Mouse (Mus musculus) forebrain, postnatal 0 days (tissue): Measurements from ENCODE around the gene Cops4. TPM values are rescaled to one million over a fixed set of nuclear protein-coding genes. Genes with fewer than 3 reads are reported as not detected.

Experiments
- ATAC-seq: fragments of 200-750 bp; cut with Nextera tagmentation; 2 replicates; pipeline ENCODE4 v1.8.0; 2017; ENCODE audit warnings: mild to moderate bottlenecking, moderate library complexity
- DNase-seq: peaks from one replicate; pipeline ENCODE4 v3.0.0-alpha.2; 2015
- H3K27ac ChIP-seq: fragments of 300-500 bp; sonication (generic); 2 replicates; pipeline ENCODE4 v1.5.1; 2014; ENCODE audit warnings: low read depth, mild to moderate bottlenecking, antibody characterized with exemption, low read length, moderate library complexity, mixed read lengths
- H3K27me3 ChIP-seq: fragments of 300-500 bp; sonication (generic); 2 replicates; pipeline ENCODE4 v1.6.1; 2014; ENCODE audit warnings: mild to moderate bottlenecking, low read length, mixed read lengths; ENCODE audit not compliant: insufficient read depth
- H3K36me3 ChIP-seq: fragments of 300-500 bp; sonication (generic); 2 replicates; pipeline ENCODE4 v1.6.1; 2014; ENCODE audit warnings: mild to moderate bottlenecking, moderate library complexity; ENCODE audit not compliant: insufficient read depth
- H3K4me1 ChIP-seq: fragments of 300-500 bp; sonication (generic); 2 replicates; pipeline ENCODE4 v1.6.1; 2014; ENCODE audit warnings: antibody characterized with exemption; ENCODE audit not compliant: insufficient read depth
- H3K4me2 ChIP-seq: fragments of 300-500 bp; sonication (generic); 2 replicates; pipeline ENCODE4 v1.6.1; 2014; ENCODE audit warnings: low read depth, mild to moderate bottlenecking, moderate library complexity
- H3K4me3 ChIP-seq: fragments of 300-500 bp; sonication (generic); 2 replicates; pipeline ENCODE4 v1.5.1; 2014; ENCODE audit warnings: low read depth, low read length, mixed read lengths
- H3K9ac ChIP-seq: fragments of 300-500 bp; sonication (generic); 2 replicates; pipeline ENCODE4 v1.6.1; 2014; ENCODE audit warnings: mild to moderate bottlenecking
- H3K9me3 ChIP-seq: fragments of 300-500 bp; sonication (generic); 2 replicates; pipeline ENCODE4 v1.6.1; 2016; ENCODE audit warnings: low read length
- CTCF ChIP-seq: sonication (generic); IDR thresholded peaks from 2 replicates; pipeline ENCODE4 v1.5.1; 2016; ENCODE audit warnings: antibody characterized with exemption, control low read depth, low read depth
- WGBS: fragments of 180-500 bp; shearing (Covaris S2); extraction: QIAGEN DNeasy Blood & Tissue Kit; methylation state at CpG from one replicate; pipeline ENCODE4 v1.1.7; 2014; 5-methylcytosine and 5-hydroxymethylcytosine counted together
- polyA plus RNA-seq: library from polyadenylated mRNA; unstranded; fragments of >200 nt; fragmentation: Nextera tagmentation; extraction: Ambion mirVana; gene quantifications from 2 replicates; pipeline ENCODE4 v1.2.1, GENCODE M21; 2015
- total RNA-seq: library from RNA; depleted of rRNA; stranded (reverse); fragments of >200 nt; gene quantifications from 2 replicates; pipeline ENCODE4 v1.2.3, GENCODE M21; 2014

Cops4 gene
- total and polyA plus RNA-seq, 2 experiments from 2014 or later, result 136 to 184 TPM

DNA sequence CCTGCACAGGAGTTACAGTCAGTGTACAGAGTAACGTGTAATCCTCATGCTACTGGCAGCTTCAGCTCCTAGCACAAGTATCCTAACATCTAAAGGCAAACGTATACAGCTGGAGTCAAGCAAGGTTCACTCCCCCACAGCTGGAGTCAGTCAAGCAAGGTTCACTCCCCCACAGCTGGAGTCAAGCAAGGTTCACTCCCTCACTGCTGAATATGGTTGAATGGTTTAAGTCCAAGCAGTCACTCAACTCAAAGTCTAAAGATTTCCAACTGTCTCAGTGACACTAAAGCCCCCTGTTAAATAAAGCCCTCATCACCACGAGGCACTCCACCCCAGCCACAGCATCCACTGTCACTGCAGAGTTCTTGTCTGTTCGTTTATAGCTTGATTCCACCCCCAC lies 26.4 kb upstream of the Cops4 start:
- TF ChIP-seq CTCF, result no peak
- H3K27me3 ChIP-seq, result no peaks in the 10 kb centered on the region
- no peak for ATAC-seq
- H3K27ac ChIP-seq, result no peak overlapping the region
- DNase-seq, result no peak
- H3K9me3 ChIP-seq, result no peaks in the 10 kb centered on the region
- 63% methylated on average over 4 of the region's 4 CpGs for WGBS
- H3K4me1 ChIP-seq, result no peaks in the 10 kb centered on the region
- no peaks in the 10 kb centered on the region; the same call in 1 of the 2 replicates for H3K36me3 ChIP-seq
- H3K4me2 ChIP-seq, result no peak overlapping the region
- H3K4me3 ChIP-seq, result no peak overlapping the region
- no peak overlapping the region for H3K9ac ChIP-seq

DNA sequence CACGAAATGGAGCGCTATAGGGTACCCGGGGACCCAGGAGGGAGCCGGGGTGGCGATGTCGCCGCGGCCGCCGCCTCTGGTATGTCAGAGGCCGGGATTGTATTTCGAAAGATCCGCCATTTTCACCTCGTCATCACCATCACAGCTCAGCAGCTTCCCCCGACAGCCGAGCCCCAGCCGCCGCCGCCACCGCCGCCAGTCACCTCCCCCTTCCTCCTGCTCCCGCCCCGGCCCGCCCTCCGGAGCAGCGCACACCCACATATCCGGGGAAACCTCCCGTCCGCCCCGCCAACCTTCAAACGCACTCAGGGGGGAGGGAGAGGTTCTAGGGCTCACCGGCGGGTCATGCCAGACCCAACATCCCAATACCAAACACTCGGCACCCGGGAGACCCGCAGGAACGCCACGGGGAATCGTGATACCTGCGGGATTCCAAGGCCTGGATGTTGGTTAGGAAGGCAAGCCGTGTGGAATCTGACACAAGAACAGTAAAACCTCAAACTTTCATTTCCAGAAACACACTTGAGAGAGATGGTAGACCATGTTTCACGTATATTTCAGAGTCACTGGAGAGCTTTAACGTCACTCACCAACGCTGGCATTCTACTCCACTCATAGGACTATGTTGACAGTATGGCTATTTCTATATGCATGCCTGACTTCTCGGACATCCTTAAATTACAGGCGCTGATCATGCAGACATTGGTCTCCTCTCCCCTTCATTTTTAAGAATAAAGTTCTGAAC lies 19.5 kb upstream of the Cops4 start:
- H3K4me1 ChIP-seq, result peaks cover 18% of the 10 kb centered on the region
- no peaks in the 10 kb centered on the region for H3K9me3 ChIP-seq
- H3K36me3 ChIP-seq, result no peaks in the 10 kb centered on the region
- WGBS, result under 1% methylated on average over 41 of the region's 46 CpGs
- H3K9ac ChIP-seq, result peak overlapping the region; percentile 78
- H3K27me3 ChIP-seq, result no peaks in the 10 kb centered on the region
- ATAC-seq (peak; percentile 63), DNase-seq (peak; percentile 73)
- peak overlapping the region; percentile 94 for H3K4me3 ChIP-seq
- H3K4me2 ChIP-seq, result peak overlapping the region; percentile 90
- no peak for TF ChIP-seq CTCF
- peak overlapping the region; percentile 74 for H3K27ac ChIP-seq

DNA sequence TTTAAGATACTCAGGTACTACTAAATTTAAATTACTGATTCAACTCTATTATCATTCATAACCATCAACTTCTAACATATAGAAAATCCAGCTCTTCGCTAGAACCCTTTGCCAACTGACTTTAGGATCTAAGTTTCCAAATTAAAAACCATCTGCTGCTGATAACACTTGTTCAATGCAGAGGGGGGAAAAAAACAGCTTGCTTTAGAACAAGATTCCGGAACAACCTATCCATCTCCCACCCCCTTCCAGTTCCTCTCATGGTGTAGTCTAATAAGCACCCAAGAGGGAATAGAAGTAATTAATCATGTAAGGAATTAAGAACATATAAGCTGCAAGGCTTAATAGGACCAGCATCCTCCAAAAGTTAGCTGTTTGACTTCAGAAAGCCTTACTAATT lies 18.9 kb upstream of the Cops4 start:
- H3K9me3 ChIP-seq, result no peaks in the 10 kb centered on the region
- peak overlapping the region; percentile 90 for H3K4me2 ChIP-seq
- H3K27ac ChIP-seq, result no peak overlapping the region
- H3K9ac ChIP-seq, result no peak overlapping the region; the same call in 1 of the 2 replicates
- no peak for TF ChIP-seq CTCF
- H3K4me3 ChIP-seq, result peak overlapping the region; percentile 94
- no peaks in the 10 kb centered on the region for H3K36me3 ChIP-seq
- peaks cover 18% of the 10 kb centered on the region for H3K4me1 ChIP-seq
- 17% methylated on average over 2 of the region's 2 CpGs for WGBS
- no peak for ATAC-seq
- no peaks in the 10 kb centered on the region for H3K27me3 ChIP-seq
- DNase-seq, result no peak

DNA sequence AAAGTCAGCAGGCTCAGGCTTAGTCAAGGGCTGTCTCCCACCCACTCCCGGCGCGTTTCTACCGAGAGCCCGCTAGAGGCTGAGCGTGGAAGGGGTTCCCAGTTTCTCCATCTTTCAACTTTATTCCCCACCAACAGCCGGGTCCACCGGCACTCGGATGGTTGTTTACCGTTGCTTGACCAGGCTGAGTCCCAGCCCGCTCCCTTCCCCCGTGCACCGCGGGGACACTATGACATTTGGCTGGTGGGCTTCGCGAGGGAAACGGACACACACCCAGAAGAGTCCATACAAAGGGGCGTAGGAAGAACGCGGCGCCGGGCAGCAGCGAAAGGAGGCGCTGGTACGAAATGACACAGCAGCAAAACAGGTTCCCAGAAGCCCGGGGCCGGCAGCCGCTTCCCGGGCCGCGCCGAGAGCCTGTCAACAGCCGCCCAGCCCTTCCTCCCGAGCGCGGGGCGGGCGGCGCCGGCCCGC lies 18.2 kb upstream of the Cops4 start:
- H3K27me3 ChIP-seq, result no peaks in the 10 kb centered on the region
- WGBS, result 3% methylated on average over 40 of the region's 41 CpGs

DNA sequence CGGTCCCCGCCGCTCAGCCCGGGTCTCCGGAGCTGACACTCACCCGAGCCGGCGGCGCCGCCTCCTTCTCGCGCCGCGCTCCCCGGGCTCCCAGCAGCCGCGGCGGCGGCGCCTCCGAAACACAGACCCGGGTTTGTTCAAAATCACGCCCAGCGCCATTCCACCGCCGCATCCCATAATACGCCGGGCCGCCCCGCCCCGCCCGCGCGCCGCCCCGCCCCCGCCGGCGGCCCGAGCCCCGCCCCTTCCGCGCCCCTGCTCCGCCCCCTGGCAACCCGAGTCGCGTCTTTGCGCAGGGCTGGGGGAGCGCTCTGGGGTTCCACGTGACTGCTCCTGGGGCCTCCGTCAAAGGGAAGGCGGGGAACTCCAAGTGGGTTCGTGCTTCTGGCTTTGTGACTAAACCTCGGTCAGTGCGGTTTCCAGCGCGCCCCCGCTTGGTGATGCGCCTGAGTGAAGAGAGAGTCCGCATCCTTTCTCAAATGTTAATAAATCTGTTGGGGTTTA lies 17.6 kb upstream of the Cops4 start, which contains the start of gene Lin54:
Lin54 (minus strand) TSS at position 182 of the 504 bp plus-strand sequence.
- ATAC-seq, result peak; percentile 96
- Histone ChIP-seq H3K36me3 (no peaks in the 10 kb centered on the region), H3K4me2 (peak within 1 kb of the TSS; percentile 90), H3K27me3 (no peaks in the 10 kb centered on the region; the same call in 1 of the 2 replicates), H3K4me3 (peak within 1 kb of the TSS; percentile 94), H3K27ac (peak within 1 kb of the TSS; percentile 64), H3K4me1 (peaks cover 18% of the 10 kb centered on the region), H3K9me3 (no peaks in the 10 kb centered on the region), H3K9ac (peak within 1 kb of the TSS; percentile 39)
- peak; percentile 58 for TF ChIP-seq CTCF
- peak; percentile 92 for DNase-seq
- 8% methylated on average over 54 of the region's 60 CpGs for WGBS

More for the DNA sequence above, 18.2 kb upstream of the Cops4 start:
- ATAC-seq (peak; percentile 46), DNase-seq (peak; percentile 68)
- H3K36me3 ChIP-seq, result no peaks in the 10 kb centered on the region
- H3K9me3 ChIP-seq, result no peaks in the 10 kb centered on the region
- peak overlapping the region; percentile 64 for H3K27ac ChIP-seq
- TF ChIP-seq CTCF, result peak; percentile 45
- peak overlapping the region; percentile 90 for H3K4me2 ChIP-seq
- peak overlapping the region; percentile 39 for H3K9ac ChIP-seq
- H3K4me3 ChIP-seq, result peak overlapping the region; percentile 94
- H3K4me1 ChIP-seq, result peaks cover 18% of the 10 kb centered on the region

DNA sequence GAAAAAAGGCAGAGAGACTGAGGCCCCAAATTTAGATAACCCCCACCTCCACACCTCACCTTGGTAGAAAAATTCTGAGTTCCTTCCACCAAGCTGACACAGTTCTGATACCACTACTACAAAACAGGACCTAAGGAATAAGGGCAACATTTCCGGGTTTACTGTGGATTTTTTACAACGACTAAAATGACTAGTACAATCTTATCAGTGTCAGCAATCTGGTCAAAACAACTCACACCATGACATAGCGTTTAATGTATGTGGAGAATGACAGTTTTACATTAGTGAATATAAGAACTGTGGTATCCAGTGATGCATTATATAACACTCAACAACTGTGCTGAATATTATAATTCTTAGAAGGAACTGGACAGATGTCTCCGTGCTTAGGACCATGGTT lies 16.8 kb upstream of the Cops4 start:
- Histone ChIP-seq H3K27ac (no peak overlapping the region), H3K27me3 (no peaks in the 10 kb centered on the region; the same call in 1 of the 2 replicates), H3K4me2 (no peak overlapping the region), H3K36me3 (no peaks in the 10 kb centered on the region), H3K9ac (no peak overlapping the region), H3K4me1 (peaks cover 18% of the 10 kb centered on the region), H3K4me3 (no peak overlapping the region), H3K9me3 (no peaks in the 10 kb centered on the region)
- WGBS, result 86% methylated on average over 4 of the region's 4 CpGs
- DNase-seq (no peak), ATAC-seq (no peak)
- no peak for TF ChIP-seq CTCF

DNA sequence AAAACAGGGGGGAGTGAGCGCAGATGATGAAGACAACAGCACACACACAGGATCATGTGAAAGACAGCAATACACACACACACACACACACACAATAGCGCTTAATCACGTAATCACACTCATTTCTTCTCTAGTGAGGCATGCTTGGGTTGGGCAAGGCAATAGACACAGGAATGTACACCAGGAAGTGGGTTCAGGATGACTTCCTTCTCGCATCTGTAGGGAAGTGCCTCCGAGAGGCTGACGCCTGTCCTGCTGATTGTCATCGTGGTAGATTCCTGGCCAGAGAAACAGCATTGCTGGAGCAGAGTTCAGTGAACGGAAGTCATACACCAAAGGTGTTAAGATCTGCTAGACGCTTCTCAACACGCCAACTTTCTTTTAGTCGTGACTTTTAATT lies 8.9 kb upstream of the Cops4 start:
- ATAC-seq, result no peak
- no peak for TF ChIP-seq CTCF
- WGBS, result 81% methylated on average over 11 of the region's 11 CpGs
- Histone ChIP-seq H3K4me3 (no peak overlapping the region), H3K4me2 (no peak overlapping the region), H3K27me3 (no peaks in the 10 kb centered on the region; the same call in 1 of the 2 replicates), H3K9me3 (no peaks in the 10 kb centered on the region), H3K27ac (no peak overlapping the region), H3K9ac (no peak overlapping the region), H3K36me3 (no peaks in the 10 kb centered on the region), H3K4me1 (no peaks in the 10 kb centered on the region)
- no peak for DNase-seq
